Mouse (Mus musculus) G1E (cell line): ENCODE results near the gene Apba3. TPM values are rescaled to one million over a fixed set of nuclear protein-coding genes. Genes with fewer than 3 reads are reported as not detected.

Experiments
- ATAC-seq: 2 replicates; pipeline ENCODE4 v1.8.0; 2016; ENCODE audit warnings: mild to moderate bottlenecking; ENCODE audit not compliant: insufficient number of reproducible peaks, poor library complexity, low FRiP score, severe bottlenecking; ENCODE audit errors: extremely low read depth
- DNase-seq: peaks from one replicate; pipeline ENCODE4 v3.0.0; 2012; ENCODE audit warnings: low spot score
- H3K27me3 ChIP-seq: 2 replicates; pipeline ENCODE4 v1.6.1; 2012; ENCODE audit warnings: mild to moderate bottlenecking, low read length, inconsistent platforms; ENCODE audit not compliant: insufficient read depth
- H3K36me3 ChIP-seq: replicated peaks from 2 replicates; pipeline ENCODE3; 2012; ENCODE audit warnings: mild to moderate bottlenecking, inconsistent platforms
- H3K4me1 ChIP-seq: 2 replicates; pipeline ENCODE4 v1.6.1; 2012; ENCODE audit warnings: low read depth, low read length, inconsistent platforms, mixed read lengths; ENCODE audit not compliant: insufficient read depth
- H3K4me3 ChIP-seq: 2 replicates; pipeline ENCODE4 v1.5.1; 2012; ENCODE audit warnings: low read depth, mild to moderate bottlenecking, inconsistent platforms, low read length, moderate library complexity, mixed read lengths
- H3K9me3 ChIP-seq: replicated peaks from 2 replicates; pipeline ENCODE4 v1.6.1; 2012; ENCODE audit warnings: inconsistent platforms
- CTCF ChIP-seq: IDR thresholded peaks from 2 replicates; pipeline ENCODE4 v1.5.1; 2012; ENCODE audit warnings: low read depth, low read length, inconsistent platforms, mixed read lengths
- GATA1 ChIP-seq: IDR thresholded peaks from 2 replicates; pipeline ENCODE4 v1.6.1; 2012; ENCODE audit warnings: borderline replicate concordance, low read length, inconsistent platforms, mixed read lengths
- GATA2 ChIP-seq: IDR thresholded peaks from 2 replicates; pipeline ENCODE4 v1.6.1; 2012; ENCODE audit warnings: low read depth, low read length, inconsistent platforms, borderline replicate concordance
- POLR2AphosphoS5 ChIP-seq: IDR thresholded peaks from 2 replicates; pipeline ENCODE4 v1.6.1; 2012; ENCODE audit warnings: low read depth, low read length, inconsistent platforms; ENCODE audit not compliant: insufficient replicate concordance
- TAL1 ChIP-seq: conservative IDR thresholded peaks from 2 replicates; pipeline ENCODE4 v1.6.1; 2012; ENCODE audit warnings: low read depth, low read length, inconsistent platforms, mixed read lengths
- polyA plus RNA-seq: library from polyadenylated mRNA; stranded (reverse); fragments of >175 nt; gene quantifications from 2 replicates; pipeline ENCODE4 v1.2.3, GENCODE M21; 2012
- total RNA-seq, 2 experiments: library from RNA; stranded (forward) in 1 of 2; stranded (reverse) in 1 of 2; fragments of 200-1000 nt in 1 of 2; fragments of >200 nt in 1 of 2; fragmentation: Nextera tagmentation in 1 of 2; gene quantifications; 2 replicates each; pipeline ENCODE4 v1.2.3; 2014 to 2017

Gene Apba3
- total and polyA plus RNA-seq, 3 experiments, result 27.9 to 113 (median 44.6) TPM

DNA sequence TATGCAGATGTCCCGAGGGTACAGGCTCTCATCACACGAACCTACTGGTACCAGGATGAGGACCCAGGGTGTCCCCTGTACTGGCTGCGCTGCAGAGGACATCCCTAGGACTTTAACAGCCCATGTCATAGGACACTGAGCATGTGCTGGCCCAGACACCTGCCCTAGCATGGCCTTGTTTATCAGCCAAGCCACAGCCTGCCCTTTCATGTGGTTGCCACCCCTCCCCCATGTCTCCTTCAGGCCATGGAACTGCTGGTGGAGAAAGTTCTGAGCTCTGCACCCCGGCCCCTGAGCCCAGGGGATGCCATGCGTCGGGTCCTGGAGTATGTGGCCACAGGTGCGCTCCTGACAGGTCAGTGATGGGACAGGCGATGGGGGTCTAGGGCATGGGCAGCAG, 17.3 kb upstream of the Apba3 start:
- H3K36me3 ChIP-seq, result no peaks in the 10 kb centered on the region
- H3K4me3 ChIP-seq, result no peak overlapping the region
- ATAC-seq (no peak), DNase-seq (no peak)
- H3K4me1 ChIP-seq, result peaks cover 28% of the 10 kb centered on the region
- no peak for TF ChIP-seq GATA2
- TF ChIP-seq CTCF, result no peak
- TF ChIP-seq GATA1, result no peak
- no peak for TF ChIP-seq TAL1
- TF ChIP-seq POLR2AphosphoS5, result no peak
- H3K9me3 ChIP-seq, result no peaks in the 10 kb centered on the region
- H3K27me3 ChIP-seq, result peaks cover 89% of the 10 kb centered on the region

DNA sequence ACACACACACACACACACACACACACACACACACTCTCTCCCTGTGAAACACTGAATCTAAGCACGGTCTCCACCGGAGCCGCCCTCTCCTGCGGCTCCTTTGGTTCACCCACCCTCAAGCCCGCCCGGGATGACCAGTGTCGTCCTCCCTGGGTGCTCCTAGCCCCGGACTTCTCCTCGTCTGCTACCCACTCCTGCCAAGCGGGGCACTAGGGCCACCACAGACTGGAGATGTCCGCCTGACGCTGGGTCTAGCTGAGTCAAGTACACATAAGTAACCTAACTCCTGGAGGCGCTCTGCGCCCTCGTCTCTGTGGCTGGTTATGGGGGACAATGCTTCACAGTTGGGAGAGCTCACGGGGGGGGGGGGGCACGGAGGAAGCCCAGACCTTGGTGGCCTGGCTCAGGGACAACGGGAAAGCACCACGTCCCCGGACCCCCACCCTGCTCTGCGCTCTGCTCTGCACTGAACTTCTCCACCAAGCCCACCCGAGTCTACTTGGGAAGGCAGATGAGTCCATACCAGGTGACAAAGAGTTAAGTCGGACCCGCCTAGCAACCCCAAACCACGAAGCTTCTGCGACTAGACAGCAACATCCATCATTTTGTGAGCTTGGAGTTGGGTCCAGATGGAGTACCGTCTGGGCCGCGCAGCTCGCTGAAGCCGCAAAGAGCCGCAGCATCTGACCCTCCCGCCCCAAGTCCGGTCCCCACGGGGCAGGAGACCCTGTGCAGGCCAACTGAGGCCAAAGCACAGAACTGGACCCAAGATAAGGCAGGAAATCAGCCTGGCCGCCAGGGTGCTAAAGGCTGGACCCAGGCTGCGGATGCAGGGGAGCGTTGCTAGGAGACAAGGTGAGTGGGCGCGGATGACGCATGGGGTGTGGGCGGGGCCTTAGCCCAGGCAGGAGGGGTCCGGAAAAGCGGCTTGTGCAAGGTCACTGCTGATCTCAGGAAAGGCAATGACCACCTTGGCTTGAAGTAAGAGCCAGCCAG, 14.0 kb upstream of the Apba3 start, which contains the start of gene Matk:
Matk (plus strand) TSS at position 512 of the 996 bp plus-strand sequence.
- peaks cover 81% of the 10 kb centered on the region for H3K27me3 ChIP-seq
- H3K4me3 ChIP-seq, result no peak within 1 kb of the TSS
- H3K9me3 ChIP-seq, result no peaks in the 10 kb centered on the region
- TF ChIP-seq POLR2AphosphoS5 (no peak), GATA1 (no peak), TAL1 (no peak), CTCF (no peak), GATA2 (no peak)
- DNase-seq, result no peak
- peaks cover 15% of the 10 kb centered on the region for H3K4me1 ChIP-seq
- no peaks in the 10 kb centered on the region for H3K36me3 ChIP-seq
- ATAC-seq, result no peak

DNA sequence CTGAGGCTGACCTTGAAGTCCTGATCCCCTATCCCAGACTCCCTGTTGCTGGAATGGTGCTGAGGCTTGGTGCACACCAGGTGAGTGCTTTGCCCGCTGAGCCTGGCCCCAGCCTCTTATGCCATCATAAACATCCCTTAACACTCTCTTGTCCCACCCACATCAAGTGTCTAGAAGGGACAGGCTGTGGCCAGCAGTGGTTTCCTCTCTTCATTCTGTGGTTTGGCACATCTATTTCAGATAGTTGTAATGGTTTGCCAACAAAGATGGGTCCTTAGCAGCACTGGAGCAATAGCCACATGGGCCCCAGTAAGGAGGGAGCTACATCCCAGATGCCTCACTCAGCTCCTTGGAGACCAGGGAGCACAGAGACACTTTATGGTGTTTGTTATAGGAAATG, 11.9 kb upstream of the Apba3 start:
- Histone ChIP-seq H3K4me1 (peaks cover 6% of the 10 kb centered on the region), H3K36me3 (no peaks in the 10 kb centered on the region), H3K9me3 (no peaks in the 10 kb centered on the region), H3K4me3 (no peak overlapping the region), H3K27me3 (peaks cover 77% of the 10 kb centered on the region)
- no peak for TF ChIP-seq POLR2AphosphoS5
- TF ChIP-seq CTCF, result no peak
- no peak for DNase-seq
- ATAC-seq, result no peak

DNA sequence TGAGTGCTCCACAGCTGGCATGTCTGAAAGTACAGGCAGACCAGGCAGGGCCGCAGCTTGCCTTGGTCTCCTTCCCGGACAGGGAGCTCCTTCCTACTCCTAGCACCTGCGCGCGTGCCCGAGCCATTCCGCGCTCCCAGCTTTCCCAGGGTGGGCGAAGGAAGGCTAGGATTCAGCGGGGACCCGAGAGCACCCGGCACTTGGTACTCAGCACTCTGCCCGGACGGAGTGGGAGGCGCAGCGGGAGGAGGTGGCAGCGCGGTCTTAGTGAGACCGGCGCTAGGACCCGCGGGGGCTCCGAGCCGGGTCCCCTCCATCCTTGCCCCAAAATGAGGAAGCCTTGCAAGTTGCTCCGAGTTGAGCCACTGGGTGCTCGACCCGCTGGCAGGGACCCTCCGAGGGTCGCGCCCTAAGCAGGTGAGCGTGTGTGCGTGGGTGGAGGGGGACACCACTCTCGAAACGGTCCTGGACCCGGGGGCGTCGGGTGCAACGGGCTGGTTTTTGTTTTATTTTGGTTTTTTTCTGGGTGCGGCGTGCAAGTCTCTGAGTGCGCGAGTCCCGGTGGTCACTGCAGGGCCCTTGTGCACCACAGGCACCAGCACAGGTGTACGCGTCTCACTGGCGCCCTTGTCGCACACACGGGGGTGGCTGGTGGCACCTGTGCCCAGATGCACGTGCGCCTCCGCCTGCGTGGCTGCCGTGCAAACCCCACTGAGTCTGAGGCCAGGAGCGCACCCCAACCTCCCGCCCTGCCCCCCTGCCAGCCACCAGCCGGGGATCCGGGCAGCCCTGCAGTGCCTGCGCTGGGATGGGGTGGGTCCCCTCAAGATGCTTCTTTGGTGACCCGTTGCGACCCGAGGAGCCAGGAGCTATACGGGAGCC, 9.4 kb upstream of the Apba3 start:
- H3K9me3 ChIP-seq, result peaks cover 5% of the 10 kb centered on the region
- H3K36me3 ChIP-seq, result peaks cover 20% of the 10 kb centered on the region
- H3K4me3 ChIP-seq, result no peak overlapping the region
- no peak for TF ChIP-seq POLR2AphosphoS5
- TF ChIP-seq GATA1, result no peak
- no peak for TF ChIP-seq CTCF
- no peak for TF ChIP-seq GATA2
- no peak for TF ChIP-seq TAL1
- H3K27me3 ChIP-seq, result peaks cover 58% of the 10 kb centered on the region
- peaks cover 3% of the 10 kb centered on the region; the same call in 1 of the 2 replicates for H3K4me1 ChIP-seq
- no peak for DNase-seq
- ATAC-seq, result no peak

DNA sequence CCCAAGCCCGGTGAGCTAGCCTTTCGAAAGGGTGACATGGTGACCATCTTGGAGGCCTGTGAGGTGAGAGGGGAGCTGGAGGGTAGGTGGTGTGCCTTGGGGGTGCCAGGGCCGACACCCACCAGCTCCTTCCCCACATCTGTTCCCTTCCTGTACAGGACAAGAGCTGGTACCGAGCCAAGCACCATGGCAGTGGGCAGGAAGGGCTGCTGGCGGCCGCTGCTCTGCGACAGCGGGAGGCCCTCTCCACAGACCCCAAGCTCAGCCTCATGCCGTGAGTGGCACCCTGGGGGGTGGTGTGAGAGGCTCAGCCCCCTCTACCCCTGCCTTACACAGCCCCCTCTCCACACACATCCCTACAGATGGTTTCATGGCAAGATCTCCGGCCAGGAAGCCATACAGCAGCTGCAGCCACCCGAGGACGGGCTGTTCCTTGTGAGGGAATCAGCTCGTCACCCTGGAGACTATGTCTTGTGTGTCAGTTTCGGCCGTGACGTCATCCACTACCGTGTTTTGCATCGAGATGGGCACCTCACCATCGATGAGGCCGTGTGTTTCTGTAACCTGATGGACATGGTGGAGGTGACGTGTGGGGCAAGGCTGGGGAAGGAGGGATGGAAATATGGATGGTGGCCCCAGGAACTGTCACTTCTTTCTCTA, 7.4 kb upstream of the Apba3 start:
- Histone ChIP-seq H3K9me3 (peaks cover 5% of the 10 kb centered on the region), H3K4me3 (no peak overlapping the region), H3K4me1 (peaks cover 13% of the 10 kb centered on the region), H3K36me3 (peaks cover 40% of the 10 kb centered on the region), H3K27me3 (peaks cover 41% of the 10 kb centered on the region)
- no peak for TF ChIP-seq TAL1
- no peak for TF ChIP-seq POLR2AphosphoS5
- TF ChIP-seq GATA1, result no peak
- TF ChIP-seq GATA2, result no peak
- TF ChIP-seq CTCF, result no peak
- no peak for ATAC-seq
- DNase-seq, result no peak

DNA sequence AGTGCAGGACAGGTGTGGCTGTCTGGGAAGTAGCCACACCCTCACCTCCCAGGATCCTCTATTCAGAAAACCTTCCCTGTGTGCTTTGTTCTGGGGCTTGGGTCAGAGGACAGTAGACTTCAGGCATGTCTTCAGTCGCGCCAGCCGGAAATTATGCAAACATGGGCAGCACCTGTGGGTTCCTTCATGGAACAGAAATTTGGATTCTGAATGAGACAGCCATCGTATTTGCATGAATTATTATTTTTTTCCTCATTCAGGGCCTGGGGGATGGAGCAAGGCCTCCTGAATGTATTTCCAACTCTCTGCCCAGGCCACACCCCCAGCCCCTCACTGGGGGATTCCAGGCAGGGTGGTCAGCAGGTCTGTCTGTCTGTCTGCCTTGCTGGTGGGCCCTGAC, 5.7 kb upstream of the Apba3 start:
- Histone ChIP-seq H3K4me1 (peaks cover 29% of the 10 kb centered on the region), H3K9me3 (peaks cover 5% of the 10 kb centered on the region), H3K36me3 (peaks cover 55% of the 10 kb centered on the region), H3K27me3 (peaks cover 33% of the 10 kb centered on the region), H3K4me3 (no peak overlapping the region)
- no peak for DNase-seq
- no peak for TF ChIP-seq POLR2AphosphoS5
- no peak for TF ChIP-seq TAL1
- TF ChIP-seq GATA1, result no peak
- no peak for TF ChIP-seq GATA2
- TF ChIP-seq CTCF, result no peak
- ATAC-seq, result no peak
